Mouse (Mus musculus) induced T-regulatory cell, adult 2 months (primary cell): Measurements from ENCODE around the gene Fn1.

ENCODE experiments used
- DNase-seq: peaks from one replicate; pipeline ENCODE4 v3.0.0-alpha.2; 2012; ENCODE audit warnings: low read depth

The Fn1 gene

DNA sequence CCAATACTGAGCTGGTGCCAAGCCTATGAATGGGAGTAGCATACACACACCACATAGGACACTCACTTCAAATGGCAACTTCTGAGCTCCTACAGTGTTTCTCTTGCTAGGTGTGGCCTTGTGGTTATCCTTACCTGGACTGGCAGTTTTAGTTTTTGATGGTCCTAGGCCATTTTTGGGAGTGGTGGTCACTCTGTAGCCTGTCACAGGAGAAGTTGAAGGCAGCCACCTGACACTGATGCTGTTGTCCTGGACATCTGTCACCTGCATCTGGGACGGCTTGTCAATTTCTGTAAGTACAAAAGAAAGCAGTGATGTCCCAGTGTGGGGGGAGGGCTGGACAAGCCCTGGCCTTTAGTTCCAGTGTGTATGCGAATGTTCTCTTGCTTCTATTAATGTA, 47.2 kb downstream of the Fn1 start:
- DNase-seq: no peak

DNA sequence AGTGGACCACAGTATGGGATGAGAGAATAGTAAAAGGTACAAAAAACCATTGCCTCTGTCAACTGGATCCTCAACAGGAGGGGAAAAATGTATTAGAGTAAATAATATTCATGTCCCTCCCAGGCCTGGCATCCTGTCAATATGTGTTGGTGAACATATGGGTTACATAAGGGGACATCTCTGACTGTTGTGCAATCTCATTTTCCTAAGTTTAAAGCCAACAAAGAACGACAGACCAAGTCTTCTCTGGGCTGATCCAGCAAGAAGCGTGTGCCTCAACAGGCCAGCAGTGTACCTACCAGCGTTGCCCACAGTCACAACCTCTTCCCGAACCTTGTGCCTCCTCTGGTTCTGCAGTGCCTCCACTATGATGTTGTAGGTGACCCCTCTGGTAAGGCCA, 57.6 kb downstream of the Fn1 start:
- no peak for DNase-seq

- no peak for DNase-seq
These were observed 58.7 kb downstream of the Fn1 start for GRCm38 (mm10) chr1:71594268-71594667.

DNA sequence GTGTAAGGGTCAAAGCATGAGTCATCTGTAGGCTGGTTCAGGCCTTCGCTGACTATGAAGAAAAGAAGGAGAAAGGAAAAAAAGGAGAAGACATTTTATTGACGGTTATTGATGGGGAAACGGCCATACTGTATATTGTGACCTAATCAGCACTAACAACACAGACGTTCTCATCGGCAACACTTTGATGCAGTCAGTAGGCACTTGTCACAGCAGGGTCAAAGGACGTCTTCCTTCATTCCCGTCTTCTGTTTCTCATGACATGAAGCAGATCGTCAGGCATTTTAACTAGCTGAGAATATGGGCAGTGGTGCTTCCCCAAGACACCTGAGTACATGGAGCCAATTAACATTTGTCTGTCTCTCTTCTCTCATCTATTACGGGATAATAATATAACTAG, 59.8 kb downstream of the Fn1 start:
- DNase-seq: no peak

GRCm38 (mm10) chr1:71590038-71590437, 63.0 kb downstream of the Fn1 start:
- DNase-seq: no peak

GRCm38 (mm10) chr1:71586658-71587057, 66.3 kb downstream of the Fn1 start:
- DNase-seq: no peak

DNA sequence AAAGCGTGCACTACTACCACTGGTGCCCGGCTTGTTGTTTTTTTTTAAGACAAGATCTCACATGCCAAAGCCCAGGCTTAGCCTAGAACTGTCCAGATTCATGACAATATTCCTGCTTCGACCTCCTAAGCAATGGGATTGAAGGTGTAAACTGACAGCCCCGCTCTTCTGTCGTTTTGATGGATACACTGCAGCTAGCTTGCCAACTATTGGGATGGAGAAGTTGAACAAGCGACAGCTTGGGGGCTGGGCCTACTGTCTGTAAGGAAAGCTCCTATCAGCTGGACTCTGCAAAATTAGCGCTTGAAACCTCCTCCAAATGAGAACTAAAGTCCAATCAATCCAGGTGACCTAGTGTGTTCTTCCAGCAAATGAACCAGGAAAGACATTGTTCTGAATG, 69.1 kb downstream of the Fn1 start:
- no peak for DNase-seq

- DNase-seq: no peak
These were observed 69.7 kb downstream of the Fn1 start for GRCm38 (mm10) chr1:71583302-71583701.

DNA sequence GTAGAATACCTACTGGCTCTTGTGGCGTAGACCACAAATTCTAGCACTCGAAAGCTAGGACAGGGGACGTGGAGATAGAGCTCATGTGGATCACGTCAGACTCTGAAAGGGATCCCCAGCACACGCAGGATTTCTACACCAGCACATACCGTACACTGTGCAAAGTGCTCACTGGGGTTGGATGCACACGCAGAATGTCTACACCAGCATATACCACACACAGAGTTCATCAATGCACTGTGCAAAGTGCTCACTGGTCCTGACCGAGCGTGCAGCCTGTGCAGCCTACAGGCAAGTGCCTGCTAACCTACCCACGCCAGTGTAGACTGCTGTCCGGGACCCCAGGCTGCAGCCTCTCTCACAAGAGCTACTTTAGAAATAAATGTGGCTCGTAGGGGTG, 72.6 kb downstream of the Fn1 start:
- DNase-seq: no peak

DNA sequence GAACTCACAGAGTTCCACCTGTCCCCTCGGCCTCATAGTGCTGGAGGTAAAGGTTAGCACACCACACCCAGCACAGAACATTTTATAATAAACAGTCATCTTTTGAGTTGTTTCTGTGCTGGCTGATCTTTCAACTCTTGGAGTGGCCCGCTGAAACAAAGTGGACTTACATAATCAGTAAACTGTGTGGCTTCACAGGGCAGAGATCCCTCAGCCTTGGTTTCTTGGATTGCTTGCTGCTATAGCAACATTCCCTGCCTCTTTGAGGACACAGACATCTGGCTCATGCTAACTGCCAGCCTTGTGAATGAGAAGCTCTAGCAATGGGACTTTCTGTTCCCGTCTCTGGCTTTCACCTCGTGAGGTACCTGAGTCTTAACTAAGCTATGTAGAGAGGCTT, 73.5 kb downstream of the Fn1 start:
- DNase-seq: no peak

- DNase-seq: peak; percentile 32
These were observed 76.2 kb downstream of the Fn1 start for GRCm38 (mm10) chr1:71576837-71577236.

- no peak for DNase-seq
These were observed 77.0 kb downstream of the Fn1 start for GRCm38 (mm10) chr1:71575987-71576386.

- no peak for DNase-seq
These were observed 82.9 kb downstream of the Fn1 start for GRCm38 (mm10) chr1:71570116-71570515.

DNA sequence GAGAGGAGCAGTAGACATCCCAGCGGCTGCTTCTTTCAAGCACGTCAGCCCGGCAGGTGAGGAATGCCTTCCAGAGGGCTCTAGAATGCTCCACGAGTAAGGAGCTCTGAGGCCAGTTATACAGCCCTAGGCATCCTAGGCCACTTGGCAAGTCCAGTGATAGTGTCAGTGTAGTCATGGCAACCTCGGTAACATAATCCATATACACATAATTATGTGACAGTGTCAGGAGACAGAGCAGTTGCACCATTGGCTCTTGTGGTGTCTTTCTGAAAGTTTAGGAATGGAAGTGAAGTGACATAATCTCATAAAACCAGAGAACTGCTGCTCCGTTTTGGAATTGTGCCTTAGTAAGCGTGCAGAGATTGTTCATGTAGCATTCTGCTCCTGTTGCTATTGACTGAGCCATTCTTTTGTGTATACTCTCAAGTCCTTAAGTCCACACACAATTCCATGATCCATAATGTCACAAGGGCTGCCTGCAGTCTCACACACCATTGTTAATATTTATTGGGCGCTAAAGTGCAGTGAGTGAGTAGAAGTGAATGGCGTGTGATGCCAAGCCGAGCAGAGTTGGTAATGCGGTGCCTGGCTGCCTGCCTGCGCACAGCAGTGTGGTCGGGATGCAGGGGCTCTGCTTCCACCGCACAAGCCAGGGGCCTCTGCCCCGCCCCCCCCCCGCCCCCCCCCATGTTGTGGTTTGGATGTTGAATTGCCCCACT, 85.0 kb downstream of the Fn1 start:
- no peak for DNase-seq

DNA sequence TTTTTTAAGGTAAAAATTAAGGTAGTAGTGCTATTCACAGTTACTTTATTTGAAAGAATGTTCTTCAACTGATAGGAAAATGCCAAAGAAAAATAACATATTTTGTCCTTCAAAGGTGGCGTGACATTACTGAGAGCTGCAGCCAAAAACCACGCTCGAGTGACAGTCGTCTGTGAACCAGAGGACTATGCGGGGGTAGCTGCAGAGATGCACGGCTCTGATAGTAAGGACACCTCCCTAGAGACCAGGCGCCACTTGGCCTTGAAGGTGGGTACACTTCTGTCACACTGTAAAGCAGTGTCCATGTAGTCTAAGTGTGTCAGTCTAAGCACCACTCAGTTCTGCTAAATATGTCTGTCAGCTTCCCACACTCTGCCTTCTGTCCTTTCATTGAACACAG, 88.7 kb downstream of the Fn1 start:
- no peak for DNase-seq

DNA sequence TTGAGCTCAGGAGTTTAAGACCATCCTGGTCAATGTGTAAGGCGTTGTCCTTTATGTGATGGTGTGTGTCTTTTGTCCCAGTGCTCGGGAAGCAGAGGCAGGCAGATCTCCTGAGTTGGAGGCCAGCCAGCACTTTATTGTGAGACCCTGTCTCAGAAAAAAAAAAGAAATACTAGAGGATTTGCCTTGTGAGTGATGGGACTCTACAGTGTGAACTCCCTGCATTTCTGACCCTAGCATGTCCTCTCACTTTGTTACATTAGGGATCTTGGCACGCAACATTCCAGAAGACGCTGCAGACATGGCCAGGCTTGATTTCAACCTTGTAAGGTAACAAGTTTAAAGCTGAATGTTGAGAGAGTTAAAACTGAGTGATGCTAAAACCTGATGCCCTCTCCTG, 92.4 kb downstream of the Fn1 start:
- no peak for DNase-seq

DNA sequence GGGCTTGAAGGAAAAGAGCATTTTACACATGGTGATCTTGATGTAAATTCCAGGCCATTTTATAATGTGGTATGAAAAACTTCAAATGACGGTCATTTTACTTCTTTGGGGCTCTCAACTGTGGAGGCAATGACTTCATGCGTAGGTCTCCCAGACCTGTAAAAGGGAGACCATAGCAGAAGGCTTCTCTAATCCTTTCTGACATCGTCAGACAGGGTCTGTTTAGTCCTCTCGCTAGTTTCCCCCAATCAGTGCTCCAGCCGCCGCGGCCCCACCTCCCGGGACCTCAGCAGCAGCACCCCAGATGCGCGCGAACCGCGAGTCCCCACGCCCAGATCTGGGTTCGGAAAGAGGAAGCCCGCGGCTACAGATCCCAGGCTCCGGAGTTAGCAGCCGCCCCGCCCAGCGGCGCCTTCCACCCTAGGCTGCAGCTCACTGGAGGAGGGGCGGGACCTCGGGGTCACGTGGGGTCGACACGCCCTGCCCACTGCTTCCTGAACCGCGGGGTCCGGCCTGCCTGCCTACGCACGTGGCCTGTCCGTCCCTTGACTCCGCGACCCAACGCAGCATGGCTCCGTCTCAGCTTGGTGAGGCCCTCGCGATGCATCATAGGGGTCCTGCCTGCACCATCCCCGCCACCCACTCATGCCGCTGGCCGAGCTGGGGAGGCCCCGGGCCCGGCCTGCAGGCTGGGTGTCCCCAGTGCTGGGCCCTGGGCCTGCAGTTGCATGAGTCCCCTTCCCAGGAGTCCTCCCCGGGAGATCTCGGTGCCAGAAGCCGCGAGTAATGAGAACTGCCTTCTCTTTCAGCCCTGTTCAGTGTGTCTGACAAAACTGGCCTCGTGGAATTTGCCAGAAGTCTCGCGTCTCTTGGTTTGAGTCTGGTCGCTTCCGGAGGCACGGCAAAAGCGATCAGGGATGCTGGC, 96.0 kb downstream of the Fn1 start, which contains the start of gene Atic:
Gene Atic, plus strand, starts transcription at position 463 of the 925 bp plus-strand sequence.
- DNase-seq: peak; percentile 95

- DNase-seq: no peak
These were observed 102.3 kb downstream of the Fn1 start for GRCm38 (mm10) chr1:71550626-71551195.

DNA sequence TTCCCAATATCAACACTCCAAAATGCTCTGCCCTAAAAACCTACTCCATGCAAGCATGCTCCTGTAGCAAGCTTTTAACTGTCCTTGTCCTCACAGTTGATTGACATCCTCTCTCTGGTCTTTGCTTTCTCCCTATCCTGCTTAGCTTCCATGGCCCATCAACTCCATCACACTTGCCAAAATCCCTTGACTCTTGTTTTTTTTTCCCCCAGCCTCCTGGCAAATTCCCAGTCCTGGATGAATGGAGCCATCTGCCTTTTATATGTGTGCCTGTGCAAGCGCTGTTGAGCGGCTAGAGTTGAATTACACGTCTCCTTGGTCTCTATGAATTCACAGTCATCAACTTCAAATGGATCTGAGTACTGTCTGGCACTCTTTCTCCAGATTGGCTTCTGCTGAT, 112.6 kb downstream of the Fn1 start:
- no peak for DNase-seq

- no peak for DNase-seq
These were observed 113.4 kb downstream of the Fn1 start for GRCm38 (mm10) chr1:71539641-71540040.
